Mouse (Mus musculus): Measurements from ENCODE around the gene Gm7694.

Gm7694 gene

DNA sequence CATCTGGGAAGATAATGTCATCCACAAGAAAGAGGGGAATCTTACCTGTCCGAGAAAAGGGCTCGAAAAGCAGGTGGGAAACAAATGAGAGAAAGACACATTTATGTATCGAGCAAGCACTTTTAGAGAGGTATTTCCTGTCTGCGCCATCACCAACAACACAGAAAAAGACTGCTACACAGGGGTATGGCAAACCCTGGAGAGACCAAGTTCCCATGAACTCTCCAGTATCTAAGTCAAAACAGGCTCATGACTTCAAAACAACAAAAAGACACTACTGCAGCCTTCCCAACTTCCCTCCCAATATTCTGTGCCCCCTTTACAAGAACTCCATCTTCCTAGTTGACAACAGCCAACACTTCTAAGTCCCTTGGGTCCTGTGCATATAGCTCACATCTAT lies at the start of gene Gm7694:
Gm7694 (minus strand) TSS at position 101 of the 400 bp plus-strand sequence.
- no peak for DNase-seq (ENCODE audit: low spot score in 2 of 2)

DNA sequence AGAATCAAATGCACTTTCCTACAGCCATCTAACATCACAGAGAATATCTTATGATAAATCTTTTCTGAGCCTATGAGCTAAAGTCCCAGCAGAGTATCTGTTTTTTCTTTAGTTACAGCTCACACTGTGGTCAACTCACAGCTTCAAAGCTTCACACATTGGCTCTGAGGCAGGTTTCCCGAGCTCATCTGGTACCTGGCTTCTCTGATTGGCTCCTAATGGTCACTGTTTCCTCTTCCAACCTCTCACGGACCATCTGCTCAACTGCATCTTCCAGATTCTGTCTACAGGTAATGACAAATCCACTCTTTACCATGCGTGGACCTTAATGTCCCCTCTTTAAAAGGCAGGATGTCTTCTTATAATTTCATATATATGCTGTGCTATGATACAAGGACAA lies 47.2 kb upstream of the Gm7694 start:
- DNase-seq (ENCODE audit: low spot score in 2 of 2): no peak

DNA sequence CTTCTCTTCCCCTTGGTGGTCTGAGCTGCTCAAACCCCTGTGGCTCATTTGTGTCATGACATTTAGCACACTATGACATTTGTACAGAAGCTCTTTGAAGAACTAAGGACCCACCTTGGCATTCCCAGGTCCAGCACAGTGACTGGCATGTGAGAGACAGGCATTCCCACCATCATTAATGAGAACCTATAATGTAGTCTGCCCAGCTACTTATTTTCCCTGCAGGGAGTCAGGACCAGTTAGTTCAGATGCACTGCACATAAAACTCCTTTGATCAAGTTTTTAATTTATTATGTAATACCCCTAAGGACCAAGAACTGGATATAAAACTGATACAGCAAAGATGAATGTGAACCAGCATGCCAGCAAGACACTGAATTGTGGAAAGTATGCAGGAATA lies 44.9 kb upstream of the Gm7694 start:
- no peak for DNase-seq (ENCODE audit: low spot score in 2 of 2)

DNA sequence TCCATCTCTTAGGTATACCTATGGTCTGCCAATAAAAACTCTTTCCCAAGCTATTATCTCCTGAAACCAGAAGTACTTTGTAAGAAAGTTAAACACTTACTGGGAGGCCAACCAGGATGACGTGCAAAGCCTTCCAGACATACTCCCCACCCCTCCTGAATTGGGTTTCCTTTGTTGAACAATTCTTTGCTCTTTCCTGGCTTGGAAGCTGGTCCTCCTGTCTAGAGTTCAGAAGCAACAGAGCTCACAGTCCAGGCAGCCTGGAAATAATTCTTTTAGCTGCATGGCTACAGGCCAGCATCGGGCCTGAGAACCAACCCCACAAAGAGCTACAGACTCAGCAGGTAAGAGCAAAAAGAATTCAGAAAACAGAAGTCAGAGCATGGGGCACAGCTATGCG lies 40.1 kb upstream of the Gm7694 start:
- no peak for DNase-seq (ENCODE audit: low spot score in 2 of 2)

DNA sequence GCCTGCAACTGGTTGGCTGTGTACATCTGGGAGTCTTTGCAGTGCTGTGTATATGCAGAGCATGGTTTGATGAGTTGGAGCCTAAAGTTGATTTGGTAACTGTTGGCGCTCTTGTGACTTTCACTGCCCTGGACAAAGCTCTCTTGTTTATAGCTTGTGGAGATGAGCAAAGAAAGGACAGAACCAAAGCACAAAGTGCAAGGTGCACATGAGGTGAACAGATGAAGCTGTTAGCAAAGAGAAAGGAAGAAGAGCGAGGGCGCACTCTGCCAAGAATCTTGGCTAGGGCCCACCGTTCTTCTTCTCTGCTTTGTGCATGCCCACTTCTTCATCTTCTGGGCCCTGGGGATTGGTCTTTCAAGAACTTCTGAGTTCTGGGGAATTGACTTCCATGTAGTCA lies 37.8 kb upstream of the Gm7694 start:
- DNase-seq (ENCODE audit: low spot score in 2 of 2): no peak

DNA sequence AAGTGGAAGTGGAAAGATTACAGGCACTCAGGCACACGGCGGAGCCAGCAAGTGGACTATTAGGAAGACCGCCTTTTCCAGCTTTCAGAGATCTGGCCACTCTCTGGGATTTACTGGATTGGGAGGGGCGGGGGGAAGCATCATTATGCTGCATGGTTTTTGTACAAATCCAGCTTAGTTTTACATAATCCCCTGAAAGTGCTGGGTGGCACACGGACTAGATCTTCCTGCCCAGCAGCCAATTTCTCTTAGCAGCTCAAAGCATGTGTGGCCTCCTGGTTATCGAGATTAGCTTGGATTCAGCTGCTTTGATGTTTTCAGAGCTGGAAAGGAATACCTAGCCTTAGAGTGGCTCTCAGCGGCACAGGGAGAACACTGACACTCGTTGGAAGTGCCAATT lies 36.9 kb upstream of the Gm7694 start:
- no peak for DNase-seq (ENCODE audit: low spot score in 2 of 2)

DNA sequence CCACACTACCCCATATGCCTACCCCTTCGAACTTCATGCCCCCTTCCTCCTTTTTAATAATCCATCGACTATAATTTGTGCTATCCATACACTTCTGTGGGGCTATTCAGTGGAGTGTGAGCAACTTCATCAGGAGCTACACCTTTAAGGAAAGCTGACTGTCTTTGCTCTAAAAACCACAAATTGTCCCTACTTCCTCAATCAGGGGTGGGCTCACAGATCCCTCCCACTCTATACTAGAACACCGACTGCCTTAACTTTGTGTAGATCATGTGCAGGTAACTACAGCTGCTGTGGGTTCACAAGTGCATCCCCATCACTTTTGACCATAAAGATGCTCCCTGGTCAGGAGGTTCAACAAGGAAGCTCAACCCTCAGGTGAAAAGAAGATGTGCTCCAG lies 33.8 kb upstream of the Gm7694 start:
- no peak for DNase-seq (ENCODE audit: low spot score in 2 of 2)

DNA sequence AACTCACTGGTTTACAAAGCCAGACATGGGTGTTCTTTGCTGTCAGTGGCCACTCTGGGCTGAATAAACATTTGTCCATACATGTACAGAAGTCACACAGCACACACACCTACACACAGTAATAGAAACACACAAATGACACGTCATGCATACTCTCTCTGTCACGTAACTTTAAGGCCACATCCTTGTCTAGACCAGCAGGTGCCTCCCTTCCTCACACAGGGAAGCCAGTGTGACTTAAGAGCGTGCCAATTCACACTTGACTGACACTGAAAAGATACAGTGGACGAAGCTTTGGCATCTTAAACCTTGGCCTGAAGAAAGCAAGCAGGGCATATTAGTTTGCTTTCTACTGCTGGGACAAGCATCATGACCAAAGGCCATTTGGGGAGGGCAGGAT lies 26.6 kb upstream of the Gm7694 start:
- DNase-seq (ENCODE audit: low spot score in 2 of 2): no peak

DNA sequence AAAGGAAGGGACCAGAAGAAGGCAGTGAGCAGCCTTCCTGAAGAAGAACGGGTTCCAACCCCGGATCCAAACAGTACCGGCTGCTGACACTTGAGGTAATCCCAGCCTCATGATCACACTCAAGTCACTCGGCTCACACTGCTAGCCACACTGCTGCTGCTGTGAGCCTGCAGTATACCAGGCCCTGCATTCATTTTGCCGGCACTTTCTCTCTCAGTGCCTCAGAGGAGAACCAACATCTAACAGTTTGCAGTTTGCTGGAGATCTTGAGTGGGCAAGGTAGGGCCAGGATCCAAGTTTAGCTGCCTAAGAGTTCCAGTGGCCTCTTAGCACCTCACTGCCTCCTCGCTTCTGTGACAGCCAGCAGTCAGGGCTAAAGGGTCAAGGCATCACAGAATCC lies 25.8 kb upstream of the Gm7694 start:
- no peak for DNase-seq (ENCODE audit: low spot score in 2 of 2)

DNA sequence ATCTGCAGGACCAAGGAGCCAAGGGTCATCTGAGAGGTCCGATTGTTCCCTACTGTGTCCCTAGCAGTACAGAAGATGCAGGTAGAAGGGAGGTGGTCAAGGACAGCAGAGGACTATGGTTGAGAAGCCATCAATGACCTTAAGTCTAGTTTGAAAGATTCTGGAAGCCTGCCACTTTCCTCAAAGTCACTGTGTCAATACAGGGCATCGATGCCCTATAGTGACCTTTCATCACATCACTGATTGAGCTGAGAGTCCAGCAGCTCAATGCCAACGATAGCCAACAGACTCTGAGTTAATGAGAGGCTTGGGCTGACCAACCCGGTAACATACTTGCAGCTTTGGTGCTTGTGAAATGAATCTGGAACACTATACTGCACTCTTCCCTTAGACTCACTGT lies 19.1 kb upstream of the Gm7694 start:
- DNase-seq (ENCODE audit: low spot score in 2 of 2): no peak

DNA sequence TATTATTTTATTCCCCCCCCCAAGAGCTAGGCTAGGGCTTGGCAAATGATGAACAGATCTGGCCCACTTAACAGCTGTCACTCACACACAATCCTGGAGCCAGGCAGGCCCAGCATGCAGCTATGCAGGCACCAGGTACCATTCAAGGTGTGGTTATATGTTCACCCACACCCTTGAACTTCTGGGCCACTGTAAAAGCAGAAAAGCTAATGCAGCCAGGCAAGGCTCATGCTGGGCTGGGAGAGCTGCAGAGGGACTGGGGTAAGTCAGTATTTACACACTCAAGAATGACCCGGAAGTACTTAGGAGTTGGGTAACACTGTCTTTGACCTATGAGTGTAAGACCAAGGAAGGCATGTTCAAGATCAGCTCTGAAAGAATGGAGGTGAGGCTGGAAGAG lies 18.2 kb upstream of the Gm7694 start:
- DNase-seq (ENCODE audit: low spot score in 2 of 2): no peak

DNA sequence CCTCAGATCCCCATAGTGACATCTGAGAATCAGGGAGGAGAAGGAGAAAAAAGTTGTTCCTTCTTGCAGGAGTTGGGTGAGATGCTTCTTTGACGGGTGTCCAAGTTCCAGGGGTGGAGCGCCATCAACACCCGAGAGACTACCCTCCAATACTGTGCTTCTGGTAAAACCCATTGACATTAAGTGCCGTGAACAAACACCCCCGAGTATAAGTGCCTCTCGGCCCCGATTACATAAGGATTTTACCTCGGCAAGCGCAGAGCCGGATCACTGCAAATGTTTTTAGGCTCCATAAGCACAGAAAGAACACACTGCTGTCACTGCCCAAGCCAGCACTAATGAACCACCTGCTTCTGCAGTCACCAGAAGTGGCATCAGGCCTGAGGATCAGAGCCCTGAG lies 16.9 kb upstream of the Gm7694 start:
- no peak for DNase-seq (ENCODE audit: low spot score in 2 of 2)

DNA sequence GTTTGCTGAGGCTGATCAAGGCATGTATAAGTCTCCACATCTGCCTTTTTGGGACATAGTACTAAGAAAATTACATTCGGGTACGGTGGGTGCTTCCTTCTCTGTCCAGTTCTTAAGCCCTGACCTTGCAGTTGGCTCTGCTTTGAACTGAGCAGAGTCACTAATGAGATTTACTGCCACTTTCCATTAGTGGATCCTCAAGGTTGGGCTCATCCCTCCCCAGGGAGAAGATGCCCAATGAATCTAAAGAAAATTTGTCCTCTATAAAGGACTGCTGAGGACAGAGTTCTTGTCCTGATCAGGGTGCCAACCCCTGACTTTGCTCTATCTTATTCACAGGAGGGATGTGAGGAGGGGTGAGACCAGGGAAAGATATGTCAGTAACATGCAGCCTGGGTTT lies 15.9 kb upstream of the Gm7694 start:
- DNase-seq (ENCODE audit: low spot score in 2 of 2): no peak

DNA sequence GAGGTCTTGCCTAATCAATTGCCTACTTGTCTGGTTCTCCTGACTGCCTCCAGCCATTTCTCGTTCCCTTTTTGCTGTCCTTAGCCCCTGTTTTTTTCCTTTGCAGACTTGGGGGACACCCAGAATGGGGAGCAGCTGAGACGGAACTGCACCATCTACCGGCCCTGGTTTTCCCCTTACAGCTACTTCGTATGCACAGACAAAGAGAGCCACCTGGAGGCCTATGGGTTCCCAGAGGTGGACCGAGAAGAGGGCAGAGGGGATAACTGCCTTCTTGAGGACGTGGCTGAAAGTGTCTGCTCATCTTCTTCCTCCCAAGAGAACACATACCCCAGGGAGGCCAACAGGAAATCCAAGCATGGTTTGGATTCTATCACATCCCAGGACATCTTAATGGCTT lies 5.3 kb upstream of the Gm7694 start:
- DNase-seq (ENCODE audit: low spot score in 2 of 2): no peak

DNA sequence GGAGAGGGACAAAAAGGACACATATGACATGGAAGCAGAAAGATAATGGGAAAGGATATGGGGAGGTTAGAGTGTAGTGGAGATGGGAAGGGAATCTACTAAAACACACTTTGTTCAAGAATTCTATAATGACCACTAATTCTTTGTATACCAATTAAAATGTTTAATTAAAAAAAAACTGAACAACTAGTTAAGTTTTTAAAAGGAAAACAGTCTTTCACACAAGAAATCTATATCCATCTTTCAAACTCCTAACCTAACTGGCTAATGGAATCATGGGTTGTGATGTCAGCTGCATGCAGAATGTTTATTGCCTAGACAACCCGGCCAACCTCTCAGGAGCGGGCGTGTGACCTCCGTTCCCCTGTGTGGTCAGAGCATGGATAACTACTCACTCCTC lies 2.4 kb upstream of the Gm7694 start, which contains the start of gene Spata46:
Spata46 (plus strand) TSS at position 301 of the 400 bp plus-strand sequence.
- no peak for DNase-seq (ENCODE audit: low spot score in 2 of 2)

DNA sequence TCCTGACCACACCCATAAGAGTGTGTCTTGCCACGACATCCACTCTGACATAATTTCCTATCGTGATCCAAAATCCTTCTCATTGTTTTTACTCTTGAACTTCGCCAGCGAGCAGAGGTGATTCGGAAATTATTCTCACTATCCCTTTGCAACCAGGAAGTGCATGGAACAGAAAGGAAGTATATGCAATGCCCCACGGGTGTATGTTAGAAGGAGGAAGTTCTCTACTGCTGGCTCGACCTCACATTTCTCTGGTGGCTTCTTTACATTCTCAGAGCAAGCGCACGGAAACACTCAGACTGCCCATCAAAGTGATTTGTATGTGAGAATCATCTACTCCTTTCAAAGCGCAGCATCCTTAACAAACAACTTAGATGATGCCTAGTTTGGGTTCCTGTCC lies 1.1 kb downstream of the Gm7694 start:
- DNase-seq (ENCODE audit: low spot score in 2 of 2): no peak

DNA sequence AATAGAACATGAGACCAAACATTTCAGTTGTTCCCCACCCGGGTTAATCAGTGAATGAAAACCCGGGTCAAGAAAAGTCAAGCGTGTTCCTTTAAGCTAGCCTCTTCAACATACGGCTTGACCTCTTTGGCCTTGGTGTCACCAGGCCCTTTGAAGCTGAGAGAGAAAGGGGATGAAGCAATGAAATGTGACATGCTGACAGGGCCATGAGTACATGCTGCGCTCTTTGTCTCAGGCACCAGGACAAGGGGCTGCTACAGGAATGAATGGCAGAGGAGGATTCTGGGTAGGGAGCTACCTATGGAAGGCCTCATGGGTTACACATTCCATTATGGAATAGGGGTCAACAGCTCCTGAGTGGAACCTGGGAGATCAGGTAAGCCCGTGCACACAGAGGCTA lies 3.0 kb downstream of the Gm7694 start:
- no peak for DNase-seq (ENCODE audit: low spot score in 2 of 2)

DNA sequence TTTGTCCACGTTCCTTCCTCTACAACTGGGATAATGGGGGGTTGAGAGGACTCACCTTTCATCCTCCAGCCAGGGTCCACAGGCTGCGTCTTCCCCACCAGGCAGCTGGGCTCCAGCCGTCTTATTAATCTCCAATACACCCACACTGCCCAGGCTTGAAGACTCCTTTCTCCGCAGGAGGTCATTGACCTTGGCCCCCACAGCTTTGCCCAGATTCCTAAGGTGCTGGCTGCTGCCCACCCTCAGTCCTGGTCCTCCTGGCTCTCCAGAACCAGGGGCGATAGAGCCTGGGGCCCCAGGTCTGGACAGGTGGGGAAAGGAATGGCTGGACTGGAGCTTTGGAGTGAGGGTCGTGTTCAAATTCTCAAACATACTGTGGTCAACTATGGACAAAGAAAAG lies 3.7 kb downstream of the Gm7694 start:
- no peak for DNase-seq (ENCODE audit: low spot score in 2 of 2)

DNA sequence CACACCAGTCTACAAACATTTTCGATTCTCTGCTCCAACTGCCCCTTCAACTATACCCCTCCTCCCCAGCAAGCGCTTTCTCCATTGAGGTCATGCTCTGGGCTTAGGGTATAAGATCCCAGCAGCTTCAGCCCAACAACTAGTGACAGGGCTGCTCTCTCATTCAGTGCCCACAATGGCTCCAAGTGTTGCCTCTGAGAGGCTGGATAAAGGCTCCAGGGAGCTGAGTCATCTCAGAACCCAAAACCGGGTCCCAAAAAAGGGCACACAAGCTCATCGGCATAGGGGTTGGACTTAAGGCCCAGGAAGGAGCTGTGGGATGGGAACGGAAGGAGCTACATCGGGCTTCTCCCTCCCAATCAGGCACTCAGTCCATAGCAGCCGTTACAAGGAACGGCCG lies 4.4 kb downstream of the Gm7694 start:
- no peak for DNase-seq (ENCODE audit: low spot score in 2 of 2)

DNA sequence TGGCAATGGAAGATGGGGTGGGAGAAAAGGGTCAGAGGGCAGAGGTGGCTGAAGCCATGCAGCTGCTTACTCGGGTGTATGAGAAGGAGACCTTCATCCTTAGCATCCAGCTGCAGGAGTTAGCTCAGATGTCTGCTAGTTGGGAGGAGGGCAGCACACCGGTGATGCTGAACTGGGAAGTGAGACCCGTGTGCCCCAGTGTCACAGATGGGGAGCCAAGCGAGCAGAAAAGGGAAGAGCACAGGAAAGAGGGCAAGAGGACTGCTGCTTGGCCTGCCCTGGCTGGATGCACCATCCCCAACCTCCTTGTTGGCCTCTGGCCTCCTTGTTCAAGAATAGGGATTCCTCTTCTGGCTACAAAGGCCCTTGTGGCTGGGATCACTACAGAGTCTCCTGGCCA lies 6.6 kb downstream of the Gm7694 start:
- no peak for DNase-seq (ENCODE audit: low spot score in 2 of 2)

DNA sequence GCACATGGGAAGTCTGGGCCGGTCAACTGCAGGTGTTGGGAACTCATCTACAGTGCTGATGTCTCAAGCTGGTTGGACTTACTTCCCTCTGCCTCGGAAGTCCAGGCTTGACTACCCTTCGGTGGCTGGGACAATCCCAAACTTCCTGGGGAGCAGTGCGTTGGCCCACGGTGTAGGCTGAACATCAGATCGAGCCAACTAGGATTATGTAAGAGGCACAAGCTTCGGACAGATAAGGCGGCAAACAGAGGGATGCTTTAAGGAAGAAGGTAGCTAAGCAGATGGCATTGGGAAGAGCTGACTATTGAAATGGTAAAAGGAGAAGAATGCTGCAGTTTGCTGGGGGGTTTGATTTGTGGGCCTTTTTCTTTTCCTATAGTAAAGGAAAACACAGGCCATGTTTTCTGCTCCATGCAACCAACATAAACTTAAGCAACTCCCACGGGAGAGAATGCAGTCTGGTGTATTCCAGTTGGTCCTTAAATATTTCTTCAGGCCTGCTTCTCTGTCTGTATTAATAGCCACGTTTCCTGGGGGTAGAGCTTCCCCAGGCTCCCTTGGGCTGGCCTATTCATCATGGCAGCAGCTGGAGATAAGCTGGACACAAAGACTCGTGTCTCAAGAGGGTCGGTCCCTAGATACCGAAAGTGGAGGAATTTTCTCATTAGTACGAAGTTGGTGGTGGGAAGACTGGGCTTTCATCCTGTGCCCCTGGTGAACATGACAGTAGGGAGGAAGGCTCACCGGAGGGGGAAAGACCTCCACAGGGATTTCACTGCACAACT lies 11.2 kb downstream of the Gm7694 start:
- peak in 1 of 2 experiments; percentile 35 for DNase-seq (ENCODE audit: low spot score in 2 of 2)

DNA sequence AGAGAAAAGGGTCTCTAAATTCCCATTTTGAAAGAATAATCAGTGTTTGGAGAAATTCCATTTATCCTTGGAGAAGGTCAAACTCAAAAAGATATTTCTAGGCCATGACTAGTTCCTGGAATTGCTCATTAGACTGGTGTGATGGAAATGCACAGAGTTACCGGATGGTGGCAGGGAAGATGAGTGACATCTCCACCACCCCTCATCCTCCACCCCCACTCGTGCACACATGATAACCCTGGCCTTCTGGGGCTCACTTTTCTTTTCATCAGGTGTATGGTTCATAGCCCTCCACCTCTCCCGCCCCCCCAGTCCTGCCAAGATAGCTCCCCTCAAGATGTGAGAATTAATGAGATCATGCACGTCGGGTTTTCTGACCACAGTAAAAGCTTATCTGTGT lies 12.9 kb downstream of the Gm7694 start:
- DNase-seq (ENCODE audit: low spot score in 2 of 2): no peak

DNA sequence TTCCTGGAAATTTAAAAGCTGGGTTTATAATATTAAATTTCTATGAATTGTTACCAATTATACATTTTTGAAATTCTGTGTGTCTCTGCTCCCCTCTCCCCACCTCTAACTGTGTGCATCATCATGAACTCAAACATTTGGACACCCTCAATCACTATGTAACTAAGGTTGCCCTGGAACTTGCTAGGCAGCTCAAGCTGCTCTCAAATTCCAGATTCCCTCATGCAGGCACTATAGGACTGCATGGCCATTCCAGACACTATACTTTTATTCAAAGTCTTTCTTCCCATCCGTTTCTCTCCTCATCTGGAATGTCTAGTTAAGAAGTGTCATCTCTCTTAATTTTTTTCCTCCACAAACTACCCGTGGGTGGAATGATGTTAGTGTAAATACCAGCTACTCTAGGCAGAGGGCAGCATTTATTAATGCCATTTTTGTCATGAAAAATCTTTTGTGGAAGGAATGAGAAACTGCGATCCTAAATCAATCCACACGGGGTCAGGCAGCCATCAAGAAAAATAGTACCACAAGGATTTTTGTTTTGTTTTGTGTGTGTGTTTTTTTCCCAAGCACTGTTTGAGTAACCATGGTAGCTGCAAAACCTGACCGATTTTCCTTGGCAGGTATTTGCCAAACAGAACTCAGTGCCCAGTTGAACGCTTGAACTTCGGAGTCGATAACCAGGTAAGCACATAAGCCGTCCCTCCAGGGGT lies 13.7 kb downstream of the Gm7694 start:
- DNase-seq (ENCODE audit: low spot score in 2 of 2): peak; percentile 31 to 82

Measured in left cerebral cortex, adult 9 months (tissue).